Mouse (Mus musculus) embryonic facial prominence, embryonic 15.5 days (tissue): ENCODE data around the gene Kcnq1. TPM values are rescaled to one million over a fixed set of nuclear protein-coding genes. Genes with fewer than 3 reads are reported as not detected.

Experiments
- ATAC-seq: fragments of 200-750 bp; cut with Nextera tagmentation; 2 replicates; pipeline ENCODE4 v1.8.0; 2017; ENCODE audit warnings: low read depth, moderate TSS enrichment; ENCODE audit not compliant: insufficient number of reproducible peaks, low FRiP score, low TSS enrichment
- H3K27ac ChIP-seq: fragments of 300-500 bp; sonication (generic); replicated peaks from 2 replicates; pipeline ENCODE4 v1.5.1; 2015; ENCODE audit warnings: mild to moderate bottlenecking, inconsistent platforms
- H3K27me3 ChIP-seq: fragments of 300-500 bp; sonication (generic); 2 replicates; pipeline ENCODE4 v1.6.1; 2015; ENCODE audit warnings: inconsistent platforms
- H3K36me3 ChIP-seq: fragments of 300-500 bp; sonication (generic); 2 replicates; pipeline ENCODE4 v1.6.1; 2015; ENCODE audit warnings: mild to moderate bottlenecking, inconsistent platforms
- H3K4me1 ChIP-seq: fragments of 300-500 bp; sonication (generic); 2 replicates; pipeline ENCODE4 v1.6.1; 2015; ENCODE audit warnings: inconsistent platforms
- H3K4me2 ChIP-seq: fragments of 300-500 bp; sonication (generic); replicated peaks from 2 replicates; pipeline ENCODE4 v1.6.1; 2015; ENCODE audit warnings: mild to moderate bottlenecking, inconsistent platforms
- H3K4me3 ChIP-seq: fragments of 300-500 bp; sonication (generic); replicated peaks from 2 replicates; pipeline ENCODE4 v1.5.1; 2015; ENCODE audit warnings: mild to moderate bottlenecking, inconsistent platforms
- H3K9ac ChIP-seq: fragments of 300-500 bp; sonication (generic); 2 replicates; pipeline ENCODE4 v1.6.1; 2015; ENCODE audit warnings: inconsistent platforms
- H3K9me3 ChIP-seq: fragments of 300-500 bp; sonication (generic); replicated peaks from 2 replicates; pipeline ENCODE4 v1.6.1; 2016; ENCODE audit warnings: inconsistent platforms
- WGBS: fragments of 180-500 bp; shearing (Covaris S2); methylation state at CpG from one replicate; pipeline ENCODE4 v1.1.7; 2015; 5-methylcytosine and 5-hydroxymethylcytosine counted together
- polyA plus RNA-seq: library from polyadenylated mRNA; unstranded; fragments of >200 nt; fragmentation: Nextera tagmentation; extraction: Ambion mirVana; gene quantifications from 2 replicates; pipeline ENCODE4 v1.2.1, GENCODE M21; 2015

Kcnq1 gene
- polyA plus RNA-seq, 1 experiment from 2014 or later: 1.4 TPM

- no peaks in the 10 kb centered on the region for H3K36me3 ChIP-seq
- no peaks in the 10 kb centered on the region for H3K9me3 ChIP-seq
- no peak overlapping the region for H3K4me2 ChIP-seq
- no peak overlapping the region for H3K9ac ChIP-seq
- no peaks in the 10 kb centered on the region for H3K27me3 ChIP-seq
- H3K27ac ChIP-seq: no peak overlapping the region
- H3K4me1 ChIP-seq: peaks cover 13% of the 10 kb centered on the region
- ATAC-seq: no peak
- WGBS: 90% methylated on average over 4 of the region's 4 CpGs
- no peak overlapping the region for H3K4me3 ChIP-seq
Measured at GRCm38 (mm10) chr7:143181311-143181710, 75.1 kb downstream of the Kcnq1 start.

- Histone ChIP-seq H3K27ac (no peak overlapping the region), H3K9me3 (no peaks in the 10 kb centered on the region), H3K9ac (no peak overlapping the region), H3K4me3 (no peak overlapping the region), H3K4me2 (no peak overlapping the region), H3K4me1 (peaks cover 10% of the 10 kb centered on the region), H3K27me3 (no peaks in the 10 kb centered on the region), H3K36me3 (no peaks in the 10 kb centered on the region)
- ATAC-seq: no peak
- 75% methylated on average over 6 of the region's 6 CpGs for WGBS
Measured at GRCm38 (mm10) chr7:143185506-143185905, 79.3 kb downstream of the Kcnq1 start.

DNA sequence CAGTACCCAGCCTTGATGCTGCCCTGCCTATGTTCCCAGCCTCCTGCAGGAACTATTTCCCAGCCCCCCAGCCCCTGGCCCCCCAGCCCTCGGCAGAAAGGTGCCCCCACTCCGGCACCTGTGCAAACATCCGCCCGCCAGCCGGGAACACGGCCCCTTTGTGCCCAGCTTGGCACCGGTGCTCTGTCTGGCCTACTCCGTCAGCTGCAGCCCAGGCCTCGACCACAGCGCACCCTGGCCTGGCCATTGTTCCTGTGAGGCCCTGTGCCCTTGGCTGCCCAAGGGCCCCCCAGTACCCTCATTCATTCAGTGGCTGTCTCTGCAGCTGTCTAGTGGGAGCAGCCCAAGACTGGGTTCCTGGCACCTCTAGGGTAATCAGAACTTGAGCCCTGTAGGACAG, 80.2 kb downstream of the Kcnq1 start:
- 76% methylated on average over 10 of the region's 10 CpGs for WGBS
- no peak overlapping the region for H3K27ac ChIP-seq
- H3K36me3 ChIP-seq: no peaks in the 10 kb centered on the region
- H3K9ac ChIP-seq: no peak overlapping the region
- H3K4me3 ChIP-seq: no peak overlapping the region
- H3K9me3 ChIP-seq: no peaks in the 10 kb centered on the region
- ATAC-seq: peak; percentile 45; the same call in 1 of the 2 replicates
- no peaks in the 10 kb centered on the region for H3K27me3 ChIP-seq
- H3K4me2 ChIP-seq: no peak overlapping the region
- H3K4me1 ChIP-seq: peaks cover 1% of the 10 kb centered on the region; the same call in 1 of the 2 replicates

- no peak for ATAC-seq
- Histone ChIP-seq H3K4me2 (no peak overlapping the region), H3K9ac (no peak overlapping the region), H3K27ac (no peak overlapping the region), H3K4me1 (no peaks in the 10 kb centered on the region), H3K27me3 (no peaks in the 10 kb centered on the region), H3K4me3 (no peak overlapping the region), H3K36me3 (no peaks in the 10 kb centered on the region), H3K9me3 (no peaks in the 10 kb centered on the region)
- 84% methylated on average over 3 of the region's 3 CpGs for whole genome bisulfite sequencing
Measured at GRCm38 (mm10) chr7:143187181-143187580, 81.0 kb downstream of the Kcnq1 start.

GRCm38 (mm10) chr7:143188589-143188988, 82.4 kb downstream of the Kcnq1 start:
- H3K4me2 ChIP-seq: no peak overlapping the region
- H3K9me3 ChIP-seq: no peaks in the 10 kb centered on the region
- H3K27ac ChIP-seq: no peak overlapping the region
- H3K9ac ChIP-seq: no peak overlapping the region
- no peaks in the 10 kb centered on the region for H3K4me1 ChIP-seq
- H3K4me3 ChIP-seq: no peak overlapping the region
- no peaks in the 10 kb centered on the region for H3K27me3 ChIP-seq
- no peak for ATAC-seq
- WGBS: 67% methylated on average over 2 of the region's 2 CpGs
- H3K36me3 ChIP-seq: no peaks in the 10 kb centered on the region

GRCm38 (mm10) chr7:143189965-143190722, 84.0 kb downstream of the Kcnq1 start:
- 93% methylated on average over 3 of the region's 3 CpGs for WGBS
- ATAC-seq: no peak

DNA sequence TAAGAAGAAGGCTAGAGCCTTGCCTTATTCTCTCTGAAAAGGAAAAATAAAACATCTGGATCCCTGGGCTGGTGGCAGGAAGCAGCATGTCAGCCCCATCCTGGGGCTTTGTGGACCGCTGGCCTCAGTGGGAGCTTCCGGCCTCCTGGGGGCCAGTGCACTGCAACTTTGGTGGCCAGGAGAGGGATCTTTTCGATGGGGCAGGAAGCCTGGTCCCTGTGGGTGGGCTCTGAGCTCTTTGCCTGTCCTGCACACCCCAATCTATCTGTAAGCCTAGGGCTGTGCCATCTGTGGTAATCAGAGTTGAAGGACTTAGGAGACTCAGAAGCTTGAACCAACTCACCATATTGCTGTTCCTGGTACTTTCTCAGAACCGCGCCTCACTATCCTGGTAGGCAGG, 84.7 kb downstream of the Kcnq1 start:
- 73% methylated on average over 5 of the region's 5 CpGs for WGBS
- Histone ChIP-seq H3K4me2 (no peak overlapping the region), H3K36me3 (no peaks in the 10 kb centered on the region), H3K27ac (no peak overlapping the region), H3K9ac (no peak overlapping the region), H3K4me1 (no peaks in the 10 kb centered on the region), H3K27me3 (no peaks in the 10 kb centered on the region), H3K4me3 (no peak overlapping the region), H3K9me3 (no peaks in the 10 kb centered on the region)
- ATAC-seq: no peak

More at GRCm38 (mm10) chr7:143189965-143190722, 84.0 kb downstream of the Kcnq1 start:
- H3K27ac ChIP-seq: no peak overlapping the region
- no peaks in the 10 kb centered on the region for H3K4me1 ChIP-seq
- H3K4me3 ChIP-seq: no peak overlapping the region
- H3K9ac ChIP-seq: no peak overlapping the region
- no peaks in the 10 kb centered on the region for H3K36me3 ChIP-seq
- H3K9me3 ChIP-seq: no peaks in the 10 kb centered on the region
- no peak overlapping the region for H3K4me2 ChIP-seq
- H3K27me3 ChIP-seq: no peaks in the 10 kb centered on the region

- no peak for ATAC-seq
- Histone ChIP-seq H3K9ac (no peak overlapping the region), H3K4me1 (no peaks in the 10 kb centered on the region), H3K9me3 (no peaks in the 10 kb centered on the region), H3K36me3 (no peaks in the 10 kb centered on the region), H3K27ac (no peak overlapping the region), H3K4me3 (no peak overlapping the region), H3K4me2 (no peak overlapping the region), H3K27me3 (no peaks in the 10 kb centered on the region)
- 95% methylated on average over 7 of the region's 7 CpGs for WGBS
Measured at GRCm38 (mm10) chr7:143192392-143192791, 86.2 kb downstream of the Kcnq1 start.

GRCm38 (mm10) chr7:143194064-143194463, 87.9 kb downstream of the Kcnq1 start:
- 85% methylated on average over 7 of the region's 7 CpGs for WGBS
- H3K36me3 ChIP-seq: no peaks in the 10 kb centered on the region
- no peaks in the 10 kb centered on the region for H3K9me3 ChIP-seq
- H3K27me3 ChIP-seq: no peaks in the 10 kb centered on the region
- no peaks in the 10 kb centered on the region for H3K4me1 ChIP-seq
- no peak overlapping the region for H3K4me3 ChIP-seq
- no peak for ATAC-seq
- H3K27ac ChIP-seq: no peak overlapping the region
- H3K9ac ChIP-seq: no peak overlapping the region
- no peak overlapping the region for H3K4me2 ChIP-seq

DNA sequence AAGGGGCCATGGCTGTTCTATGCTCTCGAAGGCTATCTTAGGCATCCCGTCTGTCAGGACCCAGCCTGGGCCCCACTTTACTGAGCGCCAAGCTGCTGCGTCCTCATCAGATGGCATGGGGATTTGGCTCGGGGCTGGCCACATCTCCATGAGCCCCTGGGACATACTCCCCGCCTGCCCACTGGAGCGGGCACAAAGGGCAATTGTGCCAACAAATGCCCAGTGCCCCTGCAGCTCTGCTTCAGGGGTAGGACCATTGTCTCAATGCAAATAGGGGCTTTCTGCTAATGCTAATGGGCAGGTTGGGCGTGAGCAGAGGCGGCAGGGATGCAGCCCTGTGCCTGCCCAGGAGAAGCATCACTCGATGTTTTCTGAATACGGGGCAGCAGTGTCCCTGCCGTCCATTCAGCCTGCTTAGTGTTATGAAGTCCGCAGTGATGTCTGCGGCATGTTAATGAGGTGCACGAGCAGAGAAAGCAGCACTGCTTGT, 91.8 kb downstream of the Kcnq1 start:
- Histone ChIP-seq H3K9me3 (no peaks in the 10 kb centered on the region), H3K9ac (no peak overlapping the region), H3K4me1 (no peaks in the 10 kb centered on the region), H3K27me3 (no peaks in the 10 kb centered on the region), H3K4me3 (no peak overlapping the region), H3K4me2 (no peak overlapping the region), H3K27ac (no peak overlapping the region), H3K36me3 (no peaks in the 10 kb centered on the region)
- 52% methylated on average over 15 of the region's 15 CpGs for WGBS
- ATAC-seq: no peak

DNA sequence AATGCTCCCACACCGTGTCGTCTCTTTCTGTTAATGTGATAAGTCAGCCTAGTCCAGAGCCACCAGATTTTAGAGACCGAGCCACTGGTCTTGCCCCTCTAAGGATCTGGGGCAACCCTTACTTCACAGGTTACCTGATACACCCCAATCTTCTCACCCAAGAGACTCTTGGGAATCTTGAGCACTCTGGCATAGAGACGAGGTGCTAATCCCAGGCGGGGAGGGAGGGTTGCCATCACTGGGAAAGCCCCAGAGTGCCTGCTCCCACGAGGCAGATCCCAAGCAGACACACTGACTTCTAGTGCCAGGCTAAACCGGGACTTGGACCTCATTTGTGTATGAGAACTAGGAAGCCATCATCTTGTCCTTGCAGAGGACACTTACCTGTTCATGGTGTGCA, 92.3 kb downstream of the Kcnq1 start:
- Histone ChIP-seq H3K36me3 (no peaks in the 10 kb centered on the region), H3K4me3 (no peak overlapping the region), H3K4me2 (no peak overlapping the region), H3K27me3 (no peaks in the 10 kb centered on the region), H3K9ac (no peak overlapping the region), H3K27ac (no peak overlapping the region), H3K4me1 (no peaks in the 10 kb centered on the region), H3K9me3 (no peaks in the 10 kb centered on the region)
- 48% methylated on average over 7 of the region's 7 CpGs for WGBS
- no peak for ATAC-seq

DNA sequence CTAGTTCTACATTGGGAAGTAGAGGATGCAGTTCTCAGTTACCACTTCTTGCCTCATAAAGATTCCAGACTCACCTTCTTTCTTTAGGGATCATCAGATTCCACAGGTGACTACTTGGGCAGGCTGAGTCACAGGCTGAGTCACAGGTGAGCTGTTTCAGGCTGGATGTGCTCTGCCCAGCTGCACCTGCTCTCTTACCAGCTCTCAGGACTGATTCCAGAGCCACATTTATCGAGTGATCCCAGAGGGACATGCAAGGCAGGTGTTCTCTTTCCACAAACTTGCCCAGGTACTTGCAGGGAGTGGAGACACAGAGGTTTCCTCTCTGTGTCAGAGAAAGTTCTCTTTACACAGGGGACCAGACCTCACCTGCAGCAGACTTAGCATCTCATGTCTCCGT, 95.1 kb downstream of the Kcnq1 start:
- 81% methylated on average over 2 of the region's 2 CpGs for whole genome bisulfite sequencing
- H3K4me2 ChIP-seq: no peak overlapping the region
- no peak overlapping the region for H3K27ac ChIP-seq
- H3K36me3 ChIP-seq: no peaks in the 10 kb centered on the region
- no peaks in the 10 kb centered on the region for H3K9me3 ChIP-seq
- ATAC-seq: peak; percentile 24; the same call in 1 of the 2 replicates
- no peaks in the 10 kb centered on the region for H3K4me1 ChIP-seq
- H3K27me3 ChIP-seq: no peaks in the 10 kb centered on the region
- no peak overlapping the region for H3K9ac ChIP-seq
- no peak overlapping the region for H3K4me3 ChIP-seq
